Mouse (Mus musculus) mouse embryonic stem cell (cell line): ENCODE data around the gene 2010109A12Rik.

ENCODE experiments used
- in situ Hi-C, 2 experiments: fragments of 300-500 bp; cut with MboI; formaldehyde crosslinking; loops; 1 replicate in 1 of 2; 3 replicates in 1 of 2; pipeline ENCODE4 v1.14.3; 2019 to 2020; ENCODE audit warnings: low sequenced_read_pairs in 2 of 2, low pct_unique_long_range_greater_than_20kb in 1 of 2, mixed read lengths in 1 of 2; ENCODE audit not compliant: unreplicated experiment in 1 of 2

The 2010109A12Rik gene

DNA sequence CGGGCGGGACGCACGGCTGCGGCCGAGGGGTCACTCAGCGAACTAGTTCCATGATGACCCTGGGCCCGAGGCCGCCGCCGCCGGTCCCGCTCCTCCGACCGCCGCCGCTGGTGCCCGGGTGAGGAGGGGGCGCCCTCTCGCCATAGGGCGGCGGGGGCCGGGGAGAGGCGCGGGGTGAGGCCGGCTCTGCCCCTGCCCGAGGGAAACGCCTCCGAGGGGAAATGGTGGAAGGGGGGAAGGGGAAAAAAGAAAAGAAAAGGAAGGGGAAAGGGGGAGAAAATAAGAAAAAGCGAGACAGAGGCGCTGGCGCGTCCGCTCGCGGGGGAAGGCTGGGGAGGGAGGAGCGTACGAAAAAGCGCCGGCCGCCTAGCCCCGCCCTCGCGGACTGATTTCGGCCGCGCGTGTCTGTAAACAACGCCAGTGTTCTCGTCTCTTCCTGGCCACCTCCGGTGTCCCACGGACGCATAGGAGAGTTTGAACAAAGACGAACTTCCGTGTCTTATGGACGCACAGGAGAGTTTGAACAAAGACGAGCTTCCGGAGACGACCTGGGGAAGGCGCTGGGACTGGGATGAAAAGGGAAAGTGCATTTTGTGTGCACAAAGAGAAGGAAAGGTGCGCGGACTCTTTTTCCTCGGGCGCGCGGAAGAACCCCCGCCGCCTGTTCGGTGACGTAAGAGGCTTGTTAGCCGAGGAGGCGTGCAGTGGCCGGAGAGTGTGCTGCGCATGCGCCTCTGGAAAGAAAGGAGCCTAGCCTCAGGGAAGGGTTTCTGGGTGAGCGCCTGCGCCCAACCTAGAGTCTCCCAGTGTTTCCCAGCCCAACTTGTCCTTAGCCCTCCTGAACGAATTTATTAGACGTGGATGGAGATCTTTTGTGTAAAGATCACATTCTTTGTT is at the start of gene 2010109A12Rik, which contains the start of gene Ccni:
Gene 2010109A12Rik (plus strand): TSS at position 410 of the 897 bp plus-strand sequence.
Gene Ccni (minus strand): TSS at position 387 of the 897 bp plus-strand sequence.
- in situ Hi-C loops, result no loop called here

DNA sequence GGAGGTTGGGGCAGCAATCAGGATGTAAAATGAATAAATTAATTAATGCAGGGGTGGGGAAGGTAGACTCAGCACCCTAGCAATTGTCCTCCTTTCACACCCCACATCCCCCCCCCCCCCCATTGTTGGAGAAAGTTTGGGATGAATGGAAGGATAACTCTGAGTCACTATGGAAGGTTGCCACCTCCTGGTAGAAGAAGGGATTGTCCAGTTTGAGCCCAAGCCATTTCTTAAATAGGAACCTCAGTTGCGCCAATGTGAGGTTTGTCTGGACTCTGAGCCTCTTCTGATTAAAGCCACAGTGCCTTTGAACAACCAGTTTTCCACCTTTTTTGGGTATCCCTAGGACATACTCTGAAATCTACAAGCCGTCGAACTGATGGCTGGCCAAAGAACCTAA is 42.8 kb upstream of the 2010109A12Rik start:
- in situ Hi-C loops, result loop anchor here in 1 of 2 experiments (10.0 kb wide), 1 partner anchor 179 kb away; no protein-coding TSS in a partner anchor

DNA sequence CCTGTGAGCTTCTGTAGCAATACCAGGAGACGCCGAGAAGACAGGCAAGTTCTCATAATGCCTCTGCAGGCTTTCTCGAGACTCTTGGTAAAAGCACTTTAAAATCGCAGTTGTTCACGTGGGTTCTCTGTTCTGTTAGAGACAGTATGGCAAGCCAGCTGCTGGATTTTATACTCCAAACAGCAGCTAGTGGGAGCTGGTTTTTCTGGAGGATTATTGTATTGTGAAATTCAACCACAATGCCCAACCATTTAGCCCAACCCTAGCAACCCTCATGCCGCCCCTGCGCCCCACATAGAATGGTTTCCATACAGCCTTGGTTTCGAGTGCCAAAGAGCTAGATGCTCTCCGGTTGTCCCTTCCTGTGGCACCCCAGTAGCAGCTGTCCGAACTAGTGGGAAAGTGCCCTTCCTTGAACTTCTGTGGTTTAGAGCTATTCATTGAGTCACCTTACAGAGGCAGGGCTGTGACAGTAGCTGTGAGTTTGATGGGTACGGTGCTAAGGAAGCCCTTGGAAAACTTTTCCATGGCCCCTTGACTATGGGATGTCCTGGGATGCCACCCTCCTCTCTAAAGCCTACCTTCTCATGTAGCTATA is 38.3 kb upstream of the 2010109A12Rik start:
- in situ Hi-C loops, result loop anchor here in 1 of 2 experiments (10.0 kb wide), 1 partner anchor 183 kb away; no protein-coding TSS in a partner anchor

DNA sequence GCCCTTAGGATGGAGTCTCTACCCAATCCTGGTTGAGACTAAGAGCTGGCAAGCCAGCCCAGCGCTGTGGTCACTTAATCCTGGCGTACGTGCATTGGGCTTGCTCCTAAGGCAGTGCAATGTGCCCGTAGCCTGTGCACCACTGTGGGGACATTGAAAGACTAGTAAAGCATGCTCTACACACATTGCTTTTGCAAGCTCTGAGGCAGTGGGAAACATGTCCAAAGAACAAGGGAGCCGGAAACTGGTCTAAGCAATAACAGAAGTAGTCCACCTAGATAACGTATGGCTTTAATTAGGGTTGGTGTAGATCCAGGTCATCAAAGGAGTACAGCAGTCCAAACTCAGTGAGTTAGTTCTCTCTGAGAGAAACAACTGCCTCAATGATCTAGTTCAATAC is 37.7 kb upstream of the 2010109A12Rik start:
- in situ Hi-C loops, result loop anchor here in 1 of 2 experiments (10.0 kb wide), 1 partner anchor 184 kb away; no protein-coding TSS in a partner anchor

DNA sequence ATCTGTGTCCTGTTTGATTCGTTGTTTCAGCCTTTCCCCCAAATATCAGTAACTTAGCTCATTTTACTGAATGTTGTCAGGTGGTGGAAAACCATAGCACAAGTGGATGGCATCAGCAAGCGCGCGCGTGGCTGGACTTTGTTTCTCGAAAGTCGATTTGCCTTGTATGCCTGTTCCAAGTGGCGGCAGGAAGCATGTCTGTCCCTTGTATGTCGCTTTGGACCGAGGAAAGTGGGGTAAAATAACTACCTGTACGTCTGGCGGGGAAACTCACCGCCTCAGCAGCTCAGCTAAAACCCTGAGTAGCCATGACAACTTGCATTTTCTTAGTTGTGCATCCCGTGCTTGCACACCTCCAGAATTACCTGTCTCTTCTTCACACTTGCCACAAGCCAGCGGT is 34.9 kb upstream of the 2010109A12Rik start:
- in situ Hi-C loops, result no loop called here

- in situ Hi-C loops, result no loop called here
Measured at GRCm38 (mm10) chr5:93172536-93172935, 33.8 kb upstream of the 2010109A12Rik start.

DNA sequence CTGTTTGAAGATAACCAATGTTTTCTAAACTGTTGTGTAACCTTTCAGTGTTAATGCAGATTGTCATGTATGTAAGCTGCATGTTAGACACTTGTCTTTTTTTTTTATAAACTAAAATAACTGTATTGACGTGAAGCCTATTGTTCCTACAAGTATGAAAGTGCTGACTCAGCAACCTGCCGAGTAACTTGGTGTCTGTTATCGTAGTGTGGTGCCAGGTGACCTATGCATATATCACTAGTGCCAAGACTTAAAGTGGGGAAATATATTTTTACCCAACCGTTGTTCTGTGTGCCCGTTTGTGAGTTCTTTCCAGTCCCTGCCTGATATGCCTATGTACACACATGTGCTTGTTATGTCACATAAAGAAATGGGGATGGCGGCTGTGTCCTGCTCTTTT is 31.6 kb upstream of the 2010109A12Rik start:
- in situ Hi-C loops, result no loop called here

DNA sequence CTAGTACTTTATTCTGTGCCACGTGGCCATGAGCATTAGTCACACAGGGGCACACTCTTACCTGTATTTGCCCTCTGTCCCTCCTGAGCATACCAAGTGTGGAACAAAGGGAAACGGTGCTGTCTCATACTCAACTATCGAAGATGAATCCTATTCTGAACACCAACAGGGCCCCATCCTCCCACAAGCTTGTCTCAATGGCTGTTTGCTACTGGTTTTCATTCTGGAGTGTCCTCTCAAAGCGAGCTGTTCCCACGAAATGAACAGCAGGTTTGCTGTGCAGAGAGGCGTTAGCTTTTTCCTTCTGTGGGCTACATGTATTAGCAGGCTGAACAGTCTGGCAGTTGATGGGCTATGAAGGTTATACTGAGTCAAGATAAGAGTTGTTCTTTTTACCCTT is 27.7 kb upstream of the 2010109A12Rik start:
- in situ Hi-C loops, result no loop called here

GRCm38 (mm10) chr5:93180252-93180651 is 26.1 kb upstream of the 2010109A12Rik start:
- in situ Hi-C loops, result no loop called here

- in situ Hi-C loops, result no loop called here
Measured at GRCm38 (mm10) chr5:93183311-93183710, 23.0 kb upstream of the 2010109A12Rik start.

GRCm38 (mm10) chr5:93184548-93184947 is 21.8 kb upstream of the 2010109A12Rik start:
- in situ Hi-C loops, result no loop called here

DNA sequence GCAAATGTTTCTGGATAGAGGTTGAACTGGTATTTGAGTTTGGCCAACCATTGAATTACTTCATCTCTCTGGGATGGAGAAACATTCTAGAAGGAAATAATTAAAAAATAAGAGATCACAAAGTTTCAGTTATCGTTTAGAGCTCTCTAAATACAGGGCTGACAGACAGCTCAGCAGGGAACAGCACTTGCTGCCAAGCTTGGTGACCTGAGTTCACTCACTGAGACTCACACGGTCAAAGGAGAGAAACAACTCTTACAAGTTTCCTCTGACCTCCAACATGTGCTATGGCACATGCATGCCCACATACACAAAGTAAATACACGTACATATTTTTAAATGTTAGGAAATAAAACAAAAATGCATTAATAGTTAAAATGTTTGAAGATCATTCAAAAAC is 16.7 kb upstream of the 2010109A12Rik start:
- in situ Hi-C loops, result no loop called here

GRCm38 (mm10) chr5:93190428-93190827 is 15.9 kb upstream of the 2010109A12Rik start:
- in situ Hi-C loops, result no loop called here

DNA sequence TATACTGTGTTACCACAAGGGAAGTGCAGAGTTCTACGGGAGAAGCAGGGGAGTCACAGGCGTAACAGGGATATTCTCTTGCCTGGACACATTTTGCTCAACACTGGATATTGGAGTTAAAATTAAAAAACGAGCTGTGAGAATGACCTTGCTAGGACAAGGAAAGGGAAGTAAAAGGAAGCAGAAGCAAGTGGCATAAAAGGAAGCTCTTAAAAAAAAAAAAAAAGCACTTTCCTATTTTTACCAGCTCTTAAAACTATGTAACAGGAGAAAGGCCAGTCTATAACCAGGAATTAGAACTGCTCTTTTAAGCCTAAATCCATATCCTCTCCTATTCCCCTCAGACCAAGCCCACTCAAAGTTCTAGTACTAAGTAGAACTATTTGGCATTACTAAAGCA is 8.1 kb upstream of the 2010109A12Rik start:
- in situ Hi-C loops, result no loop called here

GRCm38 (mm10) chr5:93201181-93201580 is 5.1 kb upstream of the 2010109A12Rik start:
- in situ Hi-C loops, result no loop called here

- in situ Hi-C loops, result no loop called here
Measured at GRCm38 (mm10) chr5:93205371-93206108, 778 bp upstream of the 2010109A12Rik start.

- in situ Hi-C loops, result no loop called here
Measured at GRCm38 (mm10) chr5:93207006-93207348, 659 bp downstream of the 2010109A12Rik start.

DNA sequence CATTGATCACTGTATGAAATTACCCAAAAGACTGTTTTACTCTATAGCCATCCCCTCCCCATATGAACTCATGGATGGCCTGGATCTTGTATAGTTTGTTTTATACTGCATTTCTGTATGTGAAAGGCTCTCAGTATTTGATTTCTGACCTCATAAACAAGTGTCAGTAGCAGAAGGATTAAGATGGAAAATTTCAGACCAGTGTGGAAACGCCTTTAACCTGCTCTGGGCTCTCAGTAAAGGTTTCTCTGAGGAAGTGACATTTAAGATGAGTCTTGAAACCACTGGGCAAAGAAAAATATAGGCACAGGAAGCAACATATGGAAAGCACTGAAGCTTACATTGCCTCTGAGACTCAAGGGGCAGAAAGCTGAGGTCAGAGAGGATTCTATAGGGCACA is 1.2 kb downstream of the 2010109A12Rik start:
- in situ Hi-C loops, result no loop called here

DNA sequence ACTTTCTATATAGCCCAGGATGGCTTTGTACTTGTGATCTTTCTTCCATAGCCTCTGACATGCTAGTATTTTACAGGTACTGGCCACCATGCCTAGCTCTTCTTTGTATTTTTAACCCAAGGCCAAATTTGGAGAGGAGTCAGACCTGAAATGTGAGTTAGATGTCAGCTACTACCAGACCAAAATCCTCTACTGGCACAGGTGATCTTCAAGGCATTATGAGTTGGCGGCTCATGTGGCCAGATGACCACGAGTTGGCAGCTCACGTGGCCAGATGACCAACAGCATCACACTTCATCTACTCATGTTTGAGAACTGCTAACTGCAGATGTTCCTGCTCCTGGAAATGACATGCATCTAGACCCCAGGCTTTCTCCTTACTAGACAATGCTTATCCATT is 12.1 kb downstream of the 2010109A12Rik start:
- in situ Hi-C loops, result no loop called here
